Mouse (Mus musculus): Measurements from ENCODE around the gene Tmem51. TPM values are rescaled to one million over a fixed set of nuclear protein-coding genes. Genes with fewer than 3 reads are reported as not detected.
"Not testable (repeated sequence)": the region's sequence is repeated elsewhere in the genome, so short reads cannot be mapped to it uniquely, and the experiment has no call there.

The Tmem51 gene
- polyA plus RNA-seq, 1 experiment from 2014 or later, result 6.6 TPM

GRCm38 (mm10) chr4:142054580-142054979 lies 29.5 kb downstream of the Tmem51 start:
- ATAC-seq (replicated peaks), result no peak
- 88% methylated on average over 11 of the region's 11 CpGs for WGBS
- H3K4me1 ChIP-seq, result 0 out of 2 replicates have a peak, but pooled peaks cover 4% of the 10 kb centered on the region

GRCm38 (mm10) chr4:142053661-142054448 lies 30.2 kb downstream of the Tmem51 start:
- 0 out of 2 replicates have a peak, but pooled peaks cover 4% of the 10 kb centered on the region for H3K4me1 ChIP-seq
- no peaks in the 10 kb centered on the region for H3K27me3 ChIP-seq
- 63% methylated on average over 9 of the region's 9 CpGs for WGBS
- no peaks in the 10 kb centered on the region for H3K36me3 ChIP-seq
- H3K4me3 ChIP-seq, result no peak overlapping the region
- no peak overlapping the region for H3K27ac ChIP-seq (replicated peaks)
- no peak overlapping the region for H3K9ac ChIP-seq (replicated peaks)
- ATAC-seq (replicated peaks), result no peak
- H3K9me3 ChIP-seq, result no peaks in the 10 kb centered on the region
- H3K4me2 ChIP-seq (replicated peaks), result no peak overlapping the region

More at GRCm38 (mm10) chr4:142054580-142054979, 29.5 kb downstream of the Tmem51 start:
- Histone ChIP-seq H3K27me3 (no peaks in the 10 kb centered on the region), H3K4me2 (replicated peaks) (no peak overlapping the region), H3K27ac (replicated peaks) (no peak overlapping the region), H3K36me3 (no peaks in the 10 kb centered on the region), H3K4me3 (no peak overlapping the region), H3K9ac (replicated peaks) (no peak overlapping the region), H3K9me3 (no peaks in the 10 kb centered on the region)

GRCm38 (mm10) chr4:142053261-142053660 lies 30.8 kb downstream of the Tmem51 start:
- Histone ChIP-seq H3K9me3 (no peaks in the 10 kb centered on the region), H3K4me3 (no peak overlapping the region), H3K27me3 (no peaks in the 10 kb centered on the region), H3K4me2 (replicated peaks) (no peak overlapping the region), H3K9ac (replicated peaks) (no peak overlapping the region), H3K4me1 (0 out of 2 replicates have a peak, but pooled peaks cover 4% of the 10 kb centered on the region), H3K36me3 (no peaks in the 10 kb centered on the region), H3K27ac (replicated peaks) (no peak overlapping the region)
- no peak for ATAC-seq (replicated peaks)
- 80% methylated on average over 4 of the region's 4 CpGs for WGBS

- ATAC-seq (replicated peaks), result no peak
- no peaks in the 10 kb centered on the region for H3K9me3 ChIP-seq
- H3K27ac ChIP-seq (replicated peaks), result no peak overlapping the region
- H3K4me1 ChIP-seq, result 0 out of 2 replicates have a peak, but pooled peaks cover 2% of the 10 kb centered on the region
- no peak overlapping the region for H3K9ac ChIP-seq (replicated peaks)
- H3K27me3 ChIP-seq, result no peaks in the 10 kb centered on the region
- no peaks in the 10 kb centered on the region for H3K36me3 ChIP-seq
- no peak overlapping the region for H3K4me3 ChIP-seq
- WGBS, result 59% methylated on average over 22 of the region's 22 CpGs
- no peak overlapping the region for H3K4me2 ChIP-seq (replicated peaks)
These were observed 31.5 kb downstream of the Tmem51 start for GRCm38 (mm10) chr4:142052391-142053132.

- 96% methylated on average over 6 of the region's 6 CpGs for WGBS
- not testable (repeated sequence) for H3K4me2 ChIP-seq (replicated peaks)
These were observed 32.2 kb downstream of the Tmem51 start for GRCm38 (mm10) chr4:142051883-142052282.

GRCm38 (mm10) chr4:142049963-142050362 lies 34.1 kb downstream of the Tmem51 start:
- 91% methylated on average over 5 of the region's 5 CpGs for WGBS
- H3K36me3 ChIP-seq, result no peaks in the 10 kb centered on the region
- no peaks in the 10 kb centered on the region for H3K9me3 ChIP-seq
- no peak overlapping the region for H3K9ac ChIP-seq (replicated peaks)
- no peaks in the 10 kb centered on the region for H3K27me3 ChIP-seq
- H3K4me3 ChIP-seq, result no peak overlapping the region
- no peak overlapping the region for H3K4me2 ChIP-seq (replicated peaks)
- no peak overlapping the region for H3K27ac ChIP-seq (replicated peaks)
- ATAC-seq (replicated peaks), result no peak
- no peaks in the 10 kb centered on the region for H3K4me1 ChIP-seq

More at GRCm38 (mm10) chr4:142051883-142052282, 32.2 kb downstream of the Tmem51 start:
- H3K4me3 ChIP-seq; H3K9ac ChIP-seq (replicated peaks); H3K27ac ChIP-seq (replicated peaks); H3K9me3 ChIP-seq; H3K27me3 ChIP-seq; H3K4me1 ChIP-seq; ATAC-seq (replicated peaks); H3K36me3 ChIP-seq: not testable (repeated sequence)

GRCm38 (mm10) chr4:142048391-142048790 lies 35.7 kb downstream of the Tmem51 start:
- ATAC-seq (replicated peaks), result no peak
- Histone ChIP-seq H3K4me3 (no peak overlapping the region), H3K4me1 (no peaks in the 10 kb centered on the region), H3K4me2 (replicated peaks) (no peak overlapping the region), H3K27me3 (no peaks in the 10 kb centered on the region), H3K27ac (replicated peaks) (no peak overlapping the region), H3K9me3 (no peaks in the 10 kb centered on the region), H3K36me3 (no peaks in the 10 kb centered on the region), H3K9ac (replicated peaks) (no peak overlapping the region)
- WGBS, result 79% methylated on average over 8 of the region's 8 CpGs

- no peaks in the 10 kb centered on the region for H3K9me3 ChIP-seq
- H3K27me3 ChIP-seq, result no peaks in the 10 kb centered on the region
- H3K9ac ChIP-seq (replicated peaks), result no peak overlapping the region
- no peak overlapping the region for H3K27ac ChIP-seq (replicated peaks)
- H3K4me1 ChIP-seq, result no peaks in the 10 kb centered on the region
- no peak overlapping the region for H3K4me3 ChIP-seq
- no peaks in the 10 kb centered on the region for H3K36me3 ChIP-seq
- 91% methylated on average over 5 of the region's 5 CpGs for WGBS
- ATAC-seq (replicated peaks), result no peak
- no peak overlapping the region for H3K4me2 ChIP-seq (replicated peaks)
These were observed 37.1 kb downstream of the Tmem51 start for GRCm38 (mm10) chr4:142047005-142047404.

- Histone ChIP-seq H3K27me3 (no peaks in the 10 kb centered on the region), H3K9me3 (no peaks in the 10 kb centered on the region), H3K4me2 (replicated peaks) (no peak overlapping the region), H3K36me3 (no peaks in the 10 kb centered on the region), H3K27ac (replicated peaks) (no peak overlapping the region), H3K4me1 (no peaks in the 10 kb centered on the region), H3K9ac (replicated peaks) (no peak overlapping the region), H3K4me3 (no peak overlapping the region)
- WGBS, result 85% methylated on average over 7 of the region's 7 CpGs
- no peak for ATAC-seq (replicated peaks)
These were observed 37.6 kb downstream of the Tmem51 start for GRCm38 (mm10) chr4:142046496-142046895.

DNA sequence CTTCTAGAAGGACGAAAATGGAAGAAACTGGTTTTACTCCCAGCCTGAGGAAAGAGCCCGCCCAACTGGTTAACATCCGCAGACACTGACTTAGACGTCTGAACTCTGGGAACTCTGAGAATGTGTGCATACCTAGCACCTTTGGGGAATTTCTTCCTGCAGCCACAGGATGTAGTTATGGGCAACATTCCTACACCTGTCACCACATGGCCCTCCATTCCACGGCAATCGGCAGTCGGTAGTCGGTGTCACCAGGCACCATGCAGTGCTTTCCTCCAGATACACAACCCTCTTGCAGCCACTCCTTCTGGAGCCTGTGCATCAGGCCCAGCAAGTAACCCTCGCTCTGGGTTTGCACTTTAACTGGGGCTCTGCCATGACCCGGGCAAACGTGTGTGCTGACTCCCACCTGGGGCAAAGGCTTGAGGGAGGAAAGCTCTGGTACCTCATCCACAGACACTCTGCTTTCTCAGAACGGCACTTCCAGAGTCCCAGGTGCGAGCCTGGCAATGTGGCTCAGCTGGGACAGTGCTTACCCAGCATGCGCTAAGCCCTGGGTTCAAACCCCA lies 38.4 kb downstream of the Tmem51 start:
- WGBS, result 85% methylated on average over 14 of the region's 14 CpGs
- no peak overlapping the region for H3K27ac ChIP-seq (replicated peaks)
- no peak overlapping the region for H3K4me2 ChIP-seq (replicated peaks)
- H3K4me3 ChIP-seq, result no peak overlapping the region
- no peaks in the 10 kb centered on the region for H3K27me3 ChIP-seq
- no peak for ATAC-seq (replicated peaks)
- H3K9me3 ChIP-seq, result no peaks in the 10 kb centered on the region
- no peak overlapping the region for H3K9ac ChIP-seq (replicated peaks)
- no peaks in the 10 kb centered on the region for H3K36me3 ChIP-seq
- no peaks in the 10 kb centered on the region for H3K4me1 ChIP-seq

DNA sequence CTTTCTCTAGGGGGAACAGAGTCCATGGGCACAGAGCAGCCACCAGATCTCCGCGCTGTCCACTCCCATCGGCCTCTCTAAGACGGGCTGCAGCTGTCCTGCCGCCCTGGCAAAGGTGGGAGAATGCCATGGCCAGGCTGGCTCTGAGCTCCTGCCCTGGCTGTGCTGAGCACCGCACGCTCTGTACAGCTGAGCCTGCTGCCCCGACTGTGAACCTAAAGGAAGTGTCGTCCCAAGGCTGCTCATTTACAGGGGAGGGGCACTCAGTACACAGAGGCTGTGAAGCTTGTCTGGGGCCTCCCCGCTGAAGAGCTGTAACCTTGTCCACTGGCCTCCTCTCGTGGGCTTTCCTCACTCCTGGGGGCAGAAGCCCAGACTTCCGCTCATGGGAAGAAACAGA lies 39.7 kb downstream of the Tmem51 start:
- Histone ChIP-seq H3K4me1 (no peaks in the 10 kb centered on the region), H3K27me3 (no peaks in the 10 kb centered on the region), H3K9ac (replicated peaks) (no peak overlapping the region), H3K4me2 (replicated peaks) (no peak overlapping the region), H3K27ac (replicated peaks) (no peak overlapping the region), H3K9me3 (no peaks in the 10 kb centered on the region), H3K36me3 (no peaks in the 10 kb centered on the region), H3K4me3 (no peak overlapping the region)
- no peak for ATAC-seq (replicated peaks)
- WGBS, result 75% methylated on average over 12 of the region's 12 CpGs

DNA sequence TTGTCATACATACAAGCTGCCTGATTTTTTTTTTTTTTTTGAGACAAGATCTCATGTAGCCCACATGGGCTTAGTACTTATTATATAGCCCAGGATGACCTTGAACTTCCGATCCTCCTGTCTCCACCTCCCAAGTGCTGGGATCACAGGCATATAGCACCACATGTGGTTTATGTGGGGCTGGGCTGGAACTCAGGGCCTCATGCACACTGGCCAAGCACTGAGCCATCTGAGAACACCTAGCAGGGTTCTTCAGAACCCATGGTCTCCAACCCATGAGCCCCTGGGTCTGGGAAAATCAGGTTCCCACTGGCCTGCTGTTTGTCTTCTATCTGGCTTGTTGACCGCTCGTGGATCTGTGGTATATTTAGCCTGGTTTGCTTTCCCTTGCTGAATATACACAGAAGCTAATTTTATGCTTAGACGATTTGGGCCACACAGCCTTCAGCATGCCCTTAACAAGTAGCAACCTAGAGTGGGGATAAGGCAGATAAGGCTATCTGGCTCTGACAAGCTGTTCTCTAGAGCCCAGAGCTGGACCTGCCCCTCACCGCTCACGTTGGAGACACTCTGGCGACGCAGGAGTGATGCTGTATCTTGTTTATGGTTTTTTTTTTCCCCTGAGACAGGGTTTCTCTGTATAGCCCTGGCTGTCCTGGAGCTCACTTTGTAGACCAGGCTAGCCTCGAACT lies 44.3 kb downstream of the Tmem51 start:
- Histone ChIP-seq H3K4me2 (replicated peaks) (no peak overlapping the region), H3K36me3 (no peaks in the 10 kb centered on the region), H3K27me3 (no peaks in the 10 kb centered on the region), H3K27ac (replicated peaks) (no peak overlapping the region), H3K4me3 (no peak overlapping the region), H3K4me1 (no peaks in the 10 kb centered on the region), H3K9me3 (no peaks in the 10 kb centered on the region), H3K9ac (replicated peaks) (no peak overlapping the region)
- WGBS, result 93% methylated on average over 9 of the region's 9 CpGs
- no peak for ATAC-seq (replicated peaks)
